Mouse (Mus musculus): ENCODE data around the gene Senp8.

GRCm38 (mm10) chr9:59727569-59728286 is 22.8 kb downstream of the Senp8 start:
- TF ChIP-seq CTCF (IDR thresholded peaks at IDR 0.05; ENCODE audit: borderline replicate concordance, insufficient read depth, low read depth, low read length) (no peak), POLR2A (IDR thresholded peaks at IDR 0.05; ENCODE audit: borderline replicate concordance, insufficient read depth, low read length) (no peak)

All from cerebellum, adult 2 months (tissue).